Mouse (Mus musculus) small intestine, adult 2 months (tissue): ENCODE results near the gene Trim2. TPM values are rescaled to one million over a fixed set of nuclear protein-coding genes. Genes with fewer than 3 reads are reported as not detected.

Source experiments
- H3K27ac ChIP-seq: fragments of 200-500 bp; 2 replicates; pipeline ENCODE4 v1.5.1; 2012; ENCODE audit warnings: low read depth, low read length, control low read depth, inconsistent platforms; ENCODE audit not compliant: insufficient read depth
- H3K27me3 ChIP-seq: fragments of 200-500 bp; 2 replicates; pipeline ENCODE4 v1.6.1; 2012; ENCODE audit warnings: mild to moderate bottlenecking, moderate library complexity, low read length, inconsistent platforms; ENCODE audit not compliant: control insufficient read depth, insufficient read depth
- H3K36me3 ChIP-seq: fragments of 200-500 bp; 2 replicates; pipeline ENCODE4 v1.6.1; 2012; ENCODE audit warnings: mild to moderate bottlenecking, low read length, control low read depth, inconsistent platforms; ENCODE audit not compliant: control insufficient read depth, insufficient read depth
- H3K4me1 ChIP-seq: fragments of 200-500 bp; 2 replicates; pipeline ENCODE4 v1.6.1; 2012; ENCODE audit warnings: low read length, inconsistent platforms, mixed read lengths; ENCODE audit not compliant: control insufficient read depth, insufficient read depth, insufficient read length
- H3K4me3 ChIP-seq: fragments of 200-500 bp; 2 replicates; pipeline ENCODE4 v1.5.1; 2012; ENCODE audit warnings: low read depth, mild to moderate bottlenecking, control low read depth, inconsistent platforms, low read length, moderate library complexity
- CTCF ChIP-seq: fragments of 200-500 bp; IDR thresholded peaks from 2 replicates; pipeline ENCODE4 v1.5.1; 2012; ENCODE audit warnings: low read depth, mild to moderate bottlenecking, control low read depth, inconsistent platforms, low read length, moderate library complexity, mixed read lengths; ENCODE audit not compliant: insufficient replicate concordance, insufficient read length; ENCODE audit errors: extremely low read depth
- POLR2A ChIP-seq: fragments of 200-500 bp; IDR thresholded peaks from 2 replicates; pipeline ENCODE4 v1.6.1; 2012; ENCODE audit warnings: low read depth, mild to moderate bottlenecking, control low read depth, inconsistent platforms, low read length, moderate library complexity
- WGBS: fragments of 180-500 bp; shearing (Covaris S2); methylation state at CpG from one replicate; pipeline ENCODE4 v1.1.7; 2018; 5-methylcytosine and 5-hydroxymethylcytosine counted together
- polyA plus RNA-seq: library from polyadenylated mRNA; depleted of rRNA; stranded (reverse); fragments of >200 nt; gene quantifications from 2 replicates; pipeline ENCODE4 v1.2.3, GENCODE M21; 2012

Gene Trim2
- polyA plus RNA-seq, 1 experiment: 52.4 TPM

DNA sequence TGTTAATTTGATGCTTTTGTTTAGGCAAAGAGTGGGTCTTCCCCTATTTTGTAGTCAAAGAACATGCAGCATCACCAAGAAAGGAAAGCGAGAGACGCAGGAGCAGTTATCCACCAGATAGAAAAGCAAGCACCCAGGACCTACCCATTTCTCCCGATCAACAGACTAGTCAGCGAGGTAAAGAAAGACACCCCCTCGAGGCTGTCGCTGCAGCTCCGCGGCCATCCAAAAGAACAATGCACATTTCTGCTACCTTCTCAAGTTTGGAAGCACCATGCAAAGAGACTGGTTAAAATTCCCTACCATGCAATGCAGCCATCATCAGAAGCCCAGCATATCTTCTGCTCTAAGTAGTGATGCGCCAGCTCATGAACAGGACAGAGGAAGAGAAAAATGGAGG, 86.4 kb downstream of the Trim2 start:
- Histone ChIP-seq H3K4me1 (peaks cover 4% of the 10 kb centered on the region; the same call in 1 of the 2 replicates), H3K27ac (no peak overlapping the region), H3K27me3 (no peaks in the 10 kb centered on the region), H3K36me3 (no peaks in the 10 kb centered on the region; the same call in 1 of the 2 replicates), H3K4me3 (peak overlapping the region; percentile 41)
- no peak for TF ChIP-seq CTCF
- TF ChIP-seq POLR2A: no peak
- 50% methylated on average over 9 of the region's 9 CpGs for WGBS

DNA sequence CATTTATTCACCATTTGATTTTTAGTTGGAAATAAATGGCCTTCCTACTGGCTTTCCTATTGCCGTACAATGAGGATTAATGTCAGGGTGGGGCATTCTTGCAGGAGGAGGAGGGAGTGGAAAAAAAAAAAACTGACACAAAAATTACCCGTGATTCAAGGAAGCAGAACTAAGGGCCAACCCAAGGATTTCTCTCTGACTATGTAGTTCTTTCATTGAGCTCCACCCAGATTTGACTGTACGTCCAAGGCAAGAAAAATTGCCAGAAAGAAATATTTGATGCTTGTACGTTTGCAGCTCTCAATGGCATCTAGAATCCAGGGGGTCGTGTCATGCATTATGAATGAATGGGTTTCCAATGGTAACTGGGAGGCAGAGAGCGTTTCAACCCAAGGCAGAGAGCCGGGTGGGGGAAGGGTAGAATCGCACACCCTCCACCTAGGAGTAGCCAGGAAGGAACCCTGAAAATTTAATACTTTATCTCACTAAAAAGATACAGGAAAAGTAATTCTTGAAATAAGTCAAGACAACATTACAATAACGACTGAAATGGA, 86.9 kb downstream of the Trim2 start:
- 37% methylated on average over 9 of the region's 9 CpGs for WGBS
- H3K36me3 ChIP-seq: no peaks in the 10 kb centered on the region; the same call in 1 of the 2 replicates
- H3K27me3 ChIP-seq: no peaks in the 10 kb centered on the region
- TF ChIP-seq CTCF: no peak
- TF ChIP-seq POLR2A: no peak
- peaks cover 8% of the 10 kb centered on the region; the same call in 1 of the 2 replicates for H3K4me1 ChIP-seq
- no peak overlapping the region for H3K27ac ChIP-seq
- H3K4me3 ChIP-seq: no peak overlapping the region

DNA sequence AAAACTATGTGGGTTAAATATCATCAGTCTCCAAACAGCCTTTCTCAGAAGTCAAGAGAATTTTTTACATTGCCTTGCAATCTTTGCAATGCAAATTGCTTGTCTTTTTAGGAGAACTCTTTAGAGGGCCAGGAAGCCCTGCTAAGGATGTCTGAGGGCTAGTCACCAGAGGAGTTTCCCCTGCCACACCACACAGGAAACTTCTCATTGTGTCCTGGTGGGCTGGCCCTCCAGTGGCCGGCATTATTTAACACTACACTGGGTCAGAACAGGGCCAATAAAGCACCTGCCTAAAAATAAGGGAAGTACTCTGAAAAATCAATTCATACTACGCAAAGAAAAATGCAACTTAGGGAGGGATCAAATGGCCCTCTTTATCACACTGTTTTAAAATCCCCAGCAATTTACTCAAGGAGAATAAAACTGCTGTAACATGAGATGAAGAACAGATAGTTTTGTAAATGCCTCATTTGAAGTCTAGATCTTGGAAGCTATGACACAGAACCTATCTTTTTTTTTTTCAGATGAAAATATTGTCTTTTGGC, 87.4 kb downstream of the Trim2 start:
- no peak overlapping the region for H3K4me3 ChIP-seq
- H3K36me3 ChIP-seq: no peaks in the 10 kb centered on the region
- TF ChIP-seq POLR2A (no peak), CTCF (no peak)
- no peaks in the 10 kb centered on the region for H3K27me3 ChIP-seq
- 46% methylated on average over 2 of the region's 2 CpGs for WGBS
- H3K4me1 ChIP-seq: peaks cover 9% of the 10 kb centered on the region; the same call in 1 of the 2 replicates
- no peak overlapping the region for H3K27ac ChIP-seq

DNA sequence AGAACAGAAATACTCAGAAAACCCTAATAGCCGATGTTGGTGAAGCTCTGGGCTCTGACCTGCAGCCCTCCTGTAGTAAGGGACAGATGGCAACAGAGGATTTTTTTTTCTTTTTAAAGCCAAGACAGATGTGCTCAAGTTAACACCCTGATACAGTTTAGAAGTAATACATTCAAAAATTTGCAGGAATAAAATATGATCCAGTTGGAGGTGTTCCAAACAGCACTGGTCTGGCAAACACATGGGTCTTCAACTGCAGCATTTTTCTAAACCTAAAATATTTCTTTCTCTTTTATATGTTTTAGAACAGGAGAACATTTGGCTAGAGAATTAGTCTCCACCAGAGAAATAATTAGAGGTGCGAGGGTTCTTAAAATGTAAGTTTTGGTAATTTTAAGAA, 88.2 kb downstream of the Trim2 start:
- Histone ChIP-seq H3K4me3 (no peak overlapping the region), H3K4me1 (peaks cover 9% of the 10 kb centered on the region; the same call in 1 of the 2 replicates)

DNA sequence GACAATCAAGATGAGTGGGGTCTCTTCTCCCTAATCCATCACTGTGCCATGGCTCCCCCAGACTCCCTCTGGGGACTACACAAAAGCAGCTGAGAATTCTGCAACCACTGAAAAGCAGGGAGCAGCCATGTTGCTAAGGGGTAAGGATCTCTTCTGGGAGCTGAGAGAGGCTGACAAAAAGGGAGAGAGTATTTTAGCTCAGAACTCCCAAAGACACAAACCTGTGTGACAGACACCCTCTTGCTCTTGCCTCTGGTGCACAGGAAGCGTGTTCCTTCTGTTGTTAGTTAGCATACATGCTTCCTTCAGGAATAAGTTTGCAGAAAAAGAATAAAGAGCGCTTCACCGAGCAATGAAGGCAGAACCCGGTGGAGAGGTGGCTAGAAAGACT, 88.7 kb downstream of the Trim2 start:
- Histone ChIP-seq H3K4me3 (no peak overlapping the region), H3K27me3 (no peaks in the 10 kb centered on the region), H3K36me3 (no peaks in the 10 kb centered on the region), H3K27ac (no peak overlapping the region), H3K4me1 (peaks cover 9% of the 10 kb centered on the region; the same call in 1 of the 2 replicates)
- 86% methylated on average over 4 of the region's 4 CpGs for WGBS
- TF ChIP-seq POLR2A (no peak), CTCF (no peak)

More for the DNA sequence above, 88.2 kb downstream of the Trim2 start:
- H3K36me3 ChIP-seq: no peaks in the 10 kb centered on the region
- no peak overlapping the region for H3K27ac ChIP-seq
- H3K27me3 ChIP-seq: no peaks in the 10 kb centered on the region
- TF ChIP-seq POLR2A (no peak), CTCF (no peak)
- WGBS: 88% methylated on average over 2 of the region's 2 CpGs

DNA sequence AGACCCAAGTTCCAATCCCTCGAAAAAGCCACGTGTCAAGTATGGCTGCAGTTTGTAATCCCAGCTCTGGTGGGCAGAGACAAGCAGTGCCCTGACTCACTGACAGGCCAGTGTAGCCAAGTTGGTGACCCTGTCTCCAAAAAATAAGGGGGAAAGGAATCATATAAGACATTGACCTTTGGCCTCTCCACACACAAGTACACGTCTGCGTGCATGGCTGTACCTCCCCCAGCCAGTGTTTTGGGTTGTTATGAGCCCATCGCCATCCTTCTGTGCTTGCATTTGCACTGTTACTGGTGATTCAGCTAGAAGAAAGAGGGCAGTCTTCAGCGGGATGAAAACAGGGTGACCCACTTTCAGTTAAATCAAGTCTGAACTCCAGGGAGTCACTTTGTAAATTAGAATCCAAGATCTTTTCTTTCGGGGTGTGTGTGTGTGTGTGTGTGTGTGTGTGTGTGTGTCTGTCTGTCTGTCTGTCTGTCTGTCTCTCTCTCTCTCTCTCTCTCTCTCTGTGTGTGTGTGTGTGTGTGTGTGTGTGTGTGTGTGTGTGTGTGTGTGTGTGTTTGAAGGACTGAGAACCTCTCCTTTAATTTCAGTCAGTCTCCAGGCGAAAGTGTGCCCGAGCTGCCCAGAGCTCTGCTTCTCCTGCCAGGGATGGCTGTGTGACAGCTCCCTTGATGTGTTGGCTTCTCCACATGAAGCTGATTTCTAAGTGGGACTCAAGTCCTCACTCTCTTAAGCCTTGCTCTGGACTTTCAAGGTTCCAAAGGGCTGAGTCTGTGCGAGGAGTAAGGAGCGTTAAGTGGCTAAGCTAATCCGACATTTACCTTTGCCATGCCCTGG, 89.3 kb downstream of the Trim2 start:
- H3K27ac ChIP-seq: no peak overlapping the region
- H3K36me3 ChIP-seq: no peaks in the 10 kb centered on the region
- no peak for TF ChIP-seq CTCF
- no peak for TF ChIP-seq POLR2A
- no peaks in the 10 kb centered on the region for H3K27me3 ChIP-seq
- WGBS: 77% methylated on average over 12 of the region's 12 CpGs
- H3K4me1 ChIP-seq: peaks cover 9% of the 10 kb centered on the region; the same call in 1 of the 2 replicates
- H3K4me3 ChIP-seq: no peak overlapping the region
